Mouse (Mus musculus): Measurements from ENCODE around the gene Mea1.
A peak's percentile ranks its signal among the peaks of the same experiment; 100 is the strongest.

The Mea1 gene

DNA sequence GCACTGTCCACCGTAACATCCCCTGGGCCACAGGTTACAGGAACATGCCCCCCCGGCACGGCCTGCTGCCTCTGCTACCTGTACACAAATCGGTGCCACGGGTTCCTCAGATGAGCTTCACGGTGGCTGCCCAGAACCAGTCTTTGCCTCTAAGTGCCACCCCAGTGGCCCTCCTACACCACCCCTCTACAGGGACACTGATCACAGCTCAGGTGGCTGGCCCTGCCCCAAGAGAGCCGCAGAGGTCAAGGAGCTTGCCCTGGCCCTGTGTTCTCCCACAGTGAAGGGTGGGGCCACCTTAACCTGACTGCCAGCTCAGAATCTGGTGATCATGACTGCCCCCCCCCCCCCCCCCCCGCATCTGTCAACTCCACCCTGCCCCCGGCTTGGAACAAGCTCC lies at the start of gene Mea1:
Mea1 (plus strand) TSS at position 378 of the 400 bp plus-strand sequence.
- no peak for DNase-seq

DNA sequence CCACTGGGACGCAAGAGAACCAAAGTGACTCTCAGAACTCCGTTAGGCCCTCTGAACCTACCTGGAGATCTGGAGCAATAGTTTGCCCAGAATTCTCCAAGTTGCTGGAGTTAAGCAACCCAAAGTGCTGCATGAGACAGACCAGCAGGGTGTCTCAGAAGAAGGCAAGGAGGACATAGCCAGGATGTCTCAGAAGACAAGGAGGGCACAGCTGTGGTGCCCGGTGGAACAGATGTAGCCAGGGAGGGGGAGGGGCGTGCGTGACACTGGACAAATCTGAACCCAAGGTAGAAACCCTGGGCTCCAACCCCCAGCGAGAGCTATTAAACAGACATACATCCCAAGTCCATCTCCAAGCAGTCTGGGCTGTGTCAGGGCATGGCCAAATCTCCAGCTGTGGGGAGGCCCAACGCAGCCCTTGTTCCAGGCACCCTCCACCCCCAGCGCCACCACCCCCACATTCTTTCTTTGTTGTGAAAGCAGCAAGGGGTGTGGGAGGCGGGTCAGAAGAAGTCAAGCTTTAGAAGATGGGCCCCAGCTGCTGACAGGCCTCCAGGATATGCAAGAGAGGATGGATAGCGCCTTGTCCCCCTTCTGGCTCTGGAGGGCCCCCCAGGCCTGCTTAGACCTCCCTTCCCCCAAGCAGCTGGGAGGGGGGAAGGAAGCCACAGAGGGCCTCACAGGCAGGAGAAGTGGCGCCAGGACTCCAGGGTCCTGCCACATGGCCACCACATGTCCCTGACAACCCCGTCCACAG lies 48.7 kb upstream of the Mea1 start:
- peak; percentile 88 to 93 for DNase-seq

DNA sequence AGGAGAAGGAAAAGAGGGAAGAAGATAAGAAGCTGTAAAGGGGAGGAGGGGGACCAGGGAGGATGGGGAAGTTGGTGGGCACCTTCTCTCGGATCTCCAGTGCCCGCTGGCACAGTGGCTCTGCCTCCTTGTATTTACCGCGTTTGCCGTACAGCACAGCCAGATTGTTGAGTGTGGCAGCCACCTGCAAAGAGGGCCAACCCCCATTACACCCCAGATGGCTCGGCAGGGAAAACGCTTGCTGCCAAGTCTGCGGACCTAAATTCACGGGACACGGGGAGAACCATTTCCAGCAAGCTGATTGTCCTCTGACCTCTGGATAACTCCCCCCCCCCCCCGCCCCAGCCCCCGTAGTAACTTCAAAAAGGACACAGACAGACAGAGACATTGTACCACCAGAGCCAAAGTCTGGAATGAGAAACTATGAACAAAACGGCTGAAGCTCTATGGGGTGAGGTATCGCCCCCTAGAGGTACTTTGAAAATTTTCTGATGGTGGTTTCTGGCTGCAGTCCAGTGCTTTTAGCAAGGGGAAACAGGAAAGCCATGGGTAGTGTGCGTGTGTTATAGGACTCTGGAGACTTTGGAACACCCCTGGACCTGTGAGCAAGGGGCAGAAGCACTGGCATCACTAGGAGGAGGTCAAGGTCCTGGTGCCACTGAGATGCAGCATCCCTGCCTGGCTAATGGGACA lies 41.6 kb upstream of the Mea1 start:
- peak; percentile 65 to 79 for DNase-seq

DNA sequence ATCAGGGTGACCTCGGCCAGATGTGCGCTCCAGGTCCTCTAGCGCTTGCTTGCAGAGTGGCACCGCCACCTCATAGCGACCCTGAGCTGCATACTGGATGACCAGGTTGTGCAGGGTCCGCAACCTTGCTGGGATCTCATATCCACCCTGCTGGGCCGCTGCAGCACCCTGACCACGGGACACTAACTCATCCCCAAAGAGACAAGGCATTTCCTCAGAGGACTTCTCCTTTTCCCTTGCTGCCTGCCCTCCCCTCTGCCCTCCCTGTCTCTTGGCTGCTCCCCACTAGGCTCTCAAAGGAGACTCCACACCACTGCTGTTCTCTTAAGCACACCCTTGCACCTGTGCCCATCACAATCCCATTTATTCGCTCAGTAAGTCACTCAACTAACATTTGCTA lies 38.7 kb upstream of the Mea1 start:
- DNase-seq: no peak

DNA sequence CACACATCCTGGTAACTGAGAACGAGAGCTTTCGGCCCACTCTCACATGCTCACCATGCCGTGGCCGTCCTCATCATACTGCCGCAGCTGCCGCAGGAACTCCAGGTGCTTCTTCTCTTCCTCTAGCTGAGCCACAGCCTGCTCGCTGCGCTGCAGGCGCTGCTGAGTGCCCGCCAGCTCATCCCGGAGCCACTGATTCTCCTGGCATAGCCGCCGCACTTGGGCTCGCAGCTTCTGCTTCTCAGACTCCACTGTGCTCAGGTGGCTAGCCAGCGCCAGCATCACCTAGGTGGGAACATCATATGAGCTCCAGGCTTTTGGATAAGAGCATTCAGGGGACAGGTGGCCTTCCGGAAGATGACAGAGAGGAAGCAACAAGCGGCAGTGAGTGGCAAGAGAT lies 36.5 kb upstream of the Mea1 start:
- no peak for DNase-seq

DNA sequence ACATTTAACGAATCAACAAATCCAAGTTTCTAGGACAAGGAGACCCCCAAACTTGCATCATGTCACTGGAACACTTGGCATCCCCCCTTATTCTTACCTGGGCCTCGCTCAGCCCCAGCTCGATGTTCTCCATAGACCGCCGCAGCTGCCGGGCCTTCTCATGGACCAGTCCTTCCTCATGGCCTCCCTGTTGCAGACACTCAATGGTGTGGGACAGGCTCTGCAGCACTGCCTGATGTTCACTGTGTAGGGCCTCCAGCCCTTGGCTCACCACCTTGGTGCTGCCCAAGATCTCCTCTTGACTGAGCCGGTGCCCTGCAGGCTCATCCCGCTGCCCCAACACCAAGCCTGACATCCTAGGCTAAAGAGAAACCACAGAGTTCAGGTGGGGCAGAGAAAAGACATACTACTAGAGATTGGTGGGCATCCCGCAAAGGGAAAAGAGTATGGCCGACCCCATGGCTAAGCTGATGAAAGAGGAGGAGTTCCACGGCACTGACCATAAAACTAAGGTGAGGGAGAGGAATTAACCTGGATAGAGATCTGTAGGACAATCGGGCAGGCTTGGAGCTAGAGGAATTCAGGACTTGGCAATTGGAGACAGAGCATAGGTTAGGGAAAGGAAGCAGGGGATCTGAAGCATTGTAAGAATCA lies 34.3 kb upstream of the Mea1 start:
- no peak for DNase-seq

DNA sequence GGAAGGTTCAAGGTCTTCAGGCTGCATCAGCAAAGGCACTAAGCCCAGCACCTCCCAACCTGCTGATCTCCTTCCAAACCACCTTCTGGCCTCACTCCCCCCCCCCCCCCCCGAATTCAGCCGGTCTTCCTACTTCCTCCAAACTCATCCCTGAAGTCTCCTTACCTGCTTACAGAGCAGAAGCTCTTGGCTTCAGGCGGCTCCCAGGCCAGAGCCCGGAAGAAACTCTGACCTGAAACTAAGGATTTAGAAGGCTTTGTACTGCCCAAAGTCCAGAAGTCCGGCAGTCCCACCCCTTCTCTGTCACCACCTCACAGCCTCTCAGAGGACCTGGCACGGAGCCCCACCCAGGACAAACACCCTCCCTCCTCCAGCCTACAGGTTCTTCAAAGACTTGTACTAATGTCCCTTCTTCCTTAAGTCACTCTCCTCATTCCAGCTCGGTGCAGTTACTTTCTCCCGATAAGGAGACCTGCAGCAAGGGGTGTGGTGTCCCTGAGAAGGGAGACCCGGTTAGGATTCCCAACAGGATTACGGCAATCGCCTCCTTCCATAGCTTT lies 33.6 kb upstream of the Mea1 start:
- peak; percentile 71 to 83 for DNase-seq

DNA sequence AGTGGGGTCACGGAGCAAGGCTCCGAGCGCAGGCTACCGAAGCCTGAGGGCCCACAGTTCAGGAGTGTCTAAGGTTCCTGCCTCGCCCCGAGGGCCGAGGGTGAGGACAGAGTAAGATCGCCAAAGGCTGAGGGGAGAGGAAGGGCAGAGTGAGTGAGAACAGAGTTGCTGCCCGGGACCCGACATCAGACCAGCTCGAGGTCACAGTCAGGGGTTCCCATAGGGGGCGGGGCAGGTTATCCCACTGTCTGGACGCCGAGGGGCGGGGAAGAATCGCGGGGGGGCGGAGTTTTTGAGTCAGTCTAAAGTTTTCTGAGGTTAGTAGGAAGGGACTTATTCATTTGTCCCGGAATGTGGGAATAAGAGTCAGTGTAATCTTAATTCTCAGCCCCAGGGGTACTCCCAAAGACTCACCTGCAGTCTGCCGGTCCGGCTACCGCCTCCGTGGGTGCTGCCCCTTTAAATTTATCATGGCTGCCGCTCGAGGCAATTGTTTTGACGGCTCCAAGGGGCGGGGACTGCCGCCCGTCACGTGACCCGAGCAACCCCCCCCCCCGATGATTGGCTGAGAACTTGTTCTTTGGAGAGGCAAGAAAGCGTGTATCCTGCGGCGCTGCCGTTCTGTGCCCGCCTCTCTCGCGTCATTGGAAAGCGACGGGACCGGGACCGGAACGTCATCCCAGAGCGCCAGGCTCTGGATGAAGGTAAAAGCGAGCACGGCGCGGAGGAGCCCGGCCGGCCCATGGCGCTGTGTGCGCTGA lies 32.9 kb upstream of the Mea1 start, which contains the start of the genes Klc4 and Mrpl2:
Klc4 (minus strand) TSS at position 462 of the 761 bp plus-strand sequence.
Mrpl2 (plus strand) TSS at position 669 of the 761 bp plus-strand sequence.
- peak; percentile 99 to 100 for DNase-seq

DNA sequence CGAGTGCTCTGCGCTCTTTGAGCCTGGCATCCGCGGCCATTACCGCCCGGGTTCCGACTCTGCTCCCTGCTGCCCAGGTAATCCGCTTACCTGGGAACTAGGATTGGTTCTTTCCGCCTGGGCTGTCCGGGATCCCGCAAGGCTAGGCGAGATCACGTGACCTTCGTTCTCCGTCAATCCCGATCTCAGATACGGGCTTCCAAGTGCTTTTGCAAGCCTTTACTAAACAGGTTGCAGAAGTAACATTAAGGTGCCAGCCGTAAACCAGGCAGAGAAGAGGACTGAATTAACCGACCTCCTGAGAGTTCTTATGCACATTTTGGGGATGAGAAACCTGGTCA lies 32.3 kb upstream of the Mea1 start:
- DNase-seq: no peak

DNA sequence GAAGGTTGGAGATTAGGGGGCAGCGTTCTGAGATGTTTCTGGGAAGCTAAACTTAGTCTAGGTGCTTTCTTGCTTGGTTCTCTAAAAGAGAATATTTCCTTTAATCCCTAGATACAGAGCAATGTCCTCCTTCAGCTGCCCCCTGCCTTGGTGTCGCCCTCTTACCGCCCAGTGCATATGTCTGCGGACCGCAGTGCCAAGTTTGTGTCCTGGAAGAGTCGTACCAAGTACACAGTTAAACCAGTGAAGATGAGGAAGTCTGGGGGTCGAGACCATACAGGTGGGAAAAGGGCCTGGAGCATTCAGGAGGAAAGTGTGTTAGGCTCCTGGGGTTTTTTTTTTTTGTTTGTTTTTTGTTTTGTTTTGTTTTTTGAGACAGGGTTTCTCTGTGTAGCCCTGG lies 31.3 kb upstream of the Mea1 start:
- no peak for DNase-seq

DNA sequence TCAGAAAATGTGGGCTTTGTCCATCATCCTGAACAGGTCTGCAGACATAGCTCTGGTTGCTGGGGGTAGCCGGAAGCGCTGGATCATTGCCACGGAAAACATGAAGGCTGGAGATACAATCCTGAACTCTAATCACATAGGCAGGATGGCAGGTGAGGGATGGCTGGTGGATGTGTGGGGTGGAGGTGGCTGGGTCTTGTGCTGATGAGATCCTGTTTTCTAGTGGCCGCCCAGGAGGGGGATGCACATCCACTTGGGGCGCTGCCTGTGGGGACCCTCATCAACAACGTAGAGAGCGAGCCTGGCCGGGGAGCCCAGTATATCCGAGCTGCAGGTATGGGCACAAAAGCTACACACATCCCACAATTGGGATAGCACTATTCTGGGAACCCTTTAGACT lies 30.2 kb upstream of the Mea1 start:
- DNase-seq: no peak

DNA sequence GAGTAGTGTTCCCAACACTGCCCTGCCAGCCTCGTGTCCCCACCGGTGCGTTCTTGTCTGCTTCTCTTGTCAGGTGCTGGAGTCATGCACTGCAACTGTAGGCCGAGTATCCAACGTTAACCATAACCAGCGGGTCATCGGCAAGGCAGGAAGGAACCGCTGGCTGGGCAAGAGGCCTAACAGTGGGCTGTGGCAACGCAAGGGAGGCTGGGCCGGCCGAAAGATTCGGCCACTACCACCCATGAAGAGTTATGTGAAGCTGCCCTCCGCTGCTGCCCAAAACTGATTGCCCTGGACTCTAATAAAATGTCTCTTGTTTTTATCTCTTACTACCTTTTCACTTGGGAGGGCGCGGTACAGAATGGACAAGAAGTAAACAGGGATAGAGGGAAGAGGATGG lies 28.8 kb upstream of the Mea1 start:
- DNase-seq: peak; percentile 45 to 62

DNA sequence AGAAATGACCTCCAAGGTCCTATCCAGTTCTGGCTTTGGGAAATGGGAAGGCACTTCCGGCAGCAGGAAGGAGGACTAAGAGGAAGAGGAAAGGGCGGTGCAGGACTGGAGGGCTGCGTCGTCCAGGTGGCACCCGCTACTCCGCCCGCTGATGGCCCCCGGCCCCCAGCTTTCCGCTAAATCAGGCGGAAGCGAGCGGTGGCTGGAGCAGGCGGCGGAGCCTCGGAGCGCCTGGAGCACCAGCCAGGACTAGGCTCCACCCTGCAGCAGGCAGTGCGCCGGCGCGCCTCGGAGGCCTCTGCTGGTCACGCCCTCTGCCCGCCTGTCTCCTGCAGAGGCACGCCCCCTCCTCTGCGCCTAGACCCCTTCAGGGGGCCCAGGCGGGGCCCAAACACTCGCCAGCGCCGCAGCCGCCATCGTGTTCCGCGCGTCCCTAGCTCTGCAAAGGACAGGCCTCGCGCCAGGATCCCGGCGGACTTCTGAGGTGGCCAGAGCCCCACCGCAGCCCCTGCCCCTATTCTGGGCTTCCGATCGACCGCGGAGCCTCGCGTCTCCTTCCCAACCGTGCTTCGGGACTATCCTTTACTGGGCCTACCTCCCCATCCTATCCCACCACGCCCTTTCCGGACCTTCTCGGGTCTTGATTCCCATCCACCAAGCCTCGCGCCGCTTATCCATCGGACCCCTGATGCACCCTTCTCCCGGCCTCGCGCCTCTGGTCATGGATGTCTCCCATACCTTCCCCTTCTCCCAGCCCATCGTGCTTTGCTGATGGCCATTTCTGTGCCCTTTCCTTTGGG lies 28.2 kb upstream of the Mea1 start, which contains the start of gene Cul7:
Cul7 (plus strand) TSS at position 106 of the 800 bp plus-strand sequence.
- DNase-seq: peak; percentile 95 to 98

DNA sequence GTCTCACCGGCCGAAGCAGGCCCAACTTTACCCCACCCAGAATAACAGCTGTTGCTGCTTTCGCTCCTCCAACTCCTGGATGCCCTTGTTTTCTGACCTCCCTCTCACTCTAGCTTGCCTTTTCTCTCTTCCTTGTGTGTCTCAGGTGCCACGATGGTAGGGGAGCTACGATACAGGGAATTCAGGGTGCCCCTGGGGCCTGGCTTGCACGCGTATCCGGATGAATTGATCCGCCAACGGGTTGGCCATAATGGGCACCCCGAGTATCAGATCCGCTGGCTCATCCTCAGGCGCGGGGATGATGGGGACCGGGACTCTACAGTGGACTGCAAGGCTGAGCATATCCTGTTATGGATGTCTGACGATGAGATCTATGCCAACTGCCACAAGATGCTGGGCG lies 27.3 kb upstream of the Mea1 start:
- DNase-seq: peak in 1 of 2 experiments; percentile 31

DNA sequence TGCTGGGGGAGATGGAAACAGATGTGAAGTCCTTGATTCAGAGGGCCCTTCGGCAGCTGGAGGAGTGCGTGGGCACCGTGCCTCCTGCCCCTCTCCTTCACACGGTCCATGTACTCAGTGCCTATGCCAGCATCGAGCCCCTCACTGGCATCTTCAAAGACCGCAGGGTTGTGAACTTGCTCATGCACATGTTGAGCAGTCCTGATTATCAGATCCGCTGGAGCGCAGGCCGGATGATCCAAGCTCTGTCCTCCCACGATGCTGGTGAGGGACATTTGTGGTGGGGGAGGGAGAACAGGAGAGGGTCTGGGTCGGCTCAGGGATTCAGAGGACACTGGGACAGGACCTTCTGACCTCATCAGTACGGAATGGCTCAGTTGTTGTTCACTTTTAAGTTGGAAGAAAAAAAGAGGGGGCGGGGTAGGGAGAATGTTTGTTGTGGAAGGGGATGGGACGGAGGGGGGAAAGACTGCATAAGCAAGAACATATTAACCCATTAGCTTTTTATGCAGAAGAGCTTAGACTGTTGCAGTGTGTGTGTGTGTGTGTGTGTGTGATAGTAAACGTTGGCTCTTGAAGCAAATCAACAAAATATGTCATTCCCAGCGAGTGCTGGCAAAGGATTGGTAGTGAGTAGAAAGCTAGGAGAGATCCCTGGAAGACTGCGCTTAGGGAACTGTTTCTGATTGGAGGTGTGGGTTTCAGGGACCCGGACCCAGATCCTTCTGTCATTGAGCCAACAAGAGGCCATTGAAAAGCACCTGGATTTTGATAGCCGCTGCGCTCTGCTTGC lies 26.6 kb upstream of the Mea1 start:
- peak in 1 of 2 experiments; percentile 52 for DNase-seq

DNA sequence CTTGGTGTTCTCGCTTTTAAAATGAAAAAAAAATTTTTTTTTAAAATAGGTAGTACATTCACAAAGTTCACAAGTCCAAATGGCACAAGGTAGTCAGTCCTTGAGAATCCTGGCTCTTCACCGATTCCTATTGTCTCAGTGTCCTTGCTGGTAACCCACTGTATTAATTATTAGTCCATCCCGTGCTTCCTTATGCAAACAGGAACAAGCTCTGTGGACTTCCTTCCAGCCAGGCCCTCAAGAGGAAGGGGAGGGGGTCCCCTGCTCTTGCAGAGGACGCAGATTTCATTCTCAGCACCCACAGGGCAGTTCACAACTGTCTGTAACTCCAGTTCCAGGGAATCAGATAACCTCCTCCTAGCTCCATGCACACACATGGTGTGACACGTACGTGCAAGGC lies 22.5 kb upstream of the Mea1 start:
- no peak for DNase-seq

DNA sequence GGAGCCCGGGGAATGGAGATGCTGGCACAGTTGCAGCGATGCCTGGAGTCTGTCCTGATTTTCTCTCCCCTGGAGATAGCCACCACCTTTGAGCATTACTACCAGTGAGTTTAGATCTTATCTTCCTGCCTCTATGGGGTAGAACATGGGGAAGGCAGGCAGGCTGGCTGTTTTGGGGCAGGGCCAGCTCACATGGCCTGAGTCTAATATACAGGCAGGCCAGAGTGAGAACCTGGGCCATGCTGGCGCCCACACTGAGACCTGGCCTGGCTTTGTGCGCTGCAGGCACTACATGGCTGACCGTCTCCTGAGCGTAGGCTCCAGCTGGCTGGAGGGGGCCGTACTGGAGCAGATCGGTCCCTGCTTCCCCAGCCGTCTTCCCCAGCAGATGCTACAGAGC lies 17.2 kb upstream of the Mea1 start:
- DNase-seq: no peak

DNA sequence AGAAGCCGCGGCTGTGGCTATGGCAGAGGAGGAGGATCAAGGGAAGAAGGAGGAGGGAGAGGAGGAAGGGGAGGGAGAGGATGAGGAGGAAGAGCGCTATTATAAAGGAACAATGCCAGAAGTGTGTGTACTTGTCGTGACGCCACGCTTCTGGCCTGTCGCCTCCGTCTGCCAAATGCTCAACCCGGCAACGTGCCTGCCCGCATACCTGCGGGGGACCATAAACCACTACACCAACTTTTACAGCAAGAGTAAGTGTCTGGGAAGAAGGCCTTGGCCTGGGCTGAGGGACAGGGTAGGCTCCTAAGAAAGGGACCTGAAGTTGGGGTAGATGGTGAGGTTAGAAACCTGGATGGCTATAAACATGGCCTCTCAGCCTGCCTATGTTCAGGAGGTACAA lies 16.6 kb upstream of the Mea1 start:
- DNase-seq: no peak

DNA sequence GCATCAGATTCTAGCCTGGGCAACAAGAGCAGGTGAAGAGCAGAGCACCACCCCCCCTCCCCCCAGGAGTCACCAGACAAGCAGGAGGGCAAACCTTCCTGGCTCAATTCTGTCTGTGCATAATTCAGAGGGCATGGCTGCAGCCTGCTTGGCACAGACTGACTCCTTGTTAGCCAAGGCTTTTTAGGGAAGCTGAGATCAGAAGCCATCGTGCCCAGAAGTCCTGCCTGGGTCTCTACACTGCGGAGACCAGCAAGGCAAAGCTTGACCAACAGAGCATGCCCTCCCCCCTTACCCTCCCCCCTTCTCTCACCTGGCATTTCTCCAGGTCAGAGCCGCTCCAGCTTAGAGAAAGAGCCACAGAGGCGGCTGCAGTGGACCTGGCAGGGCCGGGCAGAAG lies 15.9 kb upstream of the Mea1 start:
- DNase-seq: peak; percentile 56 to 59

DNA sequence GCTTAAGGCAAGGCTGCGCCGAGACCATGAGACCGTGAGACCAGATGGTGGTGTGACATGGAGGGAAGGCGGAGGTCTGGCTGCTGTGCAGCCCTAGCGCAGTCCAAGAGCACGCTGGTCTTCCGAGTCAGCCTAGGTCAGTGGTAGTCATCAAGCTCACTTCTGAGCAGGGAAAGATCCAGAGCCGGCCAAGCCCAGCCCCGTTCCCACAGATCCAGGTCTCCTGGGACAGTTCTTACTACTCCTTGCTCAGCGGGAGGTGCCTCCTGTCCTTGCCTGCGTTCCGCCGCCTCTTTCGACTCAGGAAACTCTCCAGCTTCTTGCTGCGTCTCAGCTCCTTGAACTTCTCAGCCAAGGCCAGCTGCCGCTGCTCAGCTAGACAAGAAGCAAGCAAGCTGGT lies 10.9 kb upstream of the Mea1 start:
- DNase-seq: peak in 1 of 2 experiments; percentile 43

DNA sequence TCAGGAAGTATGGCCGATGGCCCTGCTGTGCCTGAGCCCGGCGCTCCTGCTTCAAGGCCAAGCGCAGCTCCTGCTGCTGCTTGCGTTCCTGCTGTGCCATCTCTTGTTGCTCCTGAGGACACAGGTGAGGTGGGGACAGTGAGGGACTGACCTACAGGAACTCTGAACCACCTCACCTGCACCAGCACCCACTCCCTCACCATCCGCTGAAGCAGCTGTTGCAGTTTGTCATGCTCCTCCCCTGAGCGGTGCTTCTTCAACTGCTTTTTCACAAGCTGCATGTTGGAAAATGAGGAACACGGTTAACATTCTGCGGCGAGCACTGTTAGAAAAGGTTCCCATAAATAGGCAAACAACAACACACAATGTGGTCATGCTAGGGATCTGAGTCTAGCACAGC lies 8.7 kb upstream of the Mea1 start:
- DNase-seq: no peak

Data from kidney, postnatal 4 days (tissue).